Mouse (Mus musculus) kidney, embryonic 15.5 days (tissue): Measurements from ENCODE around the gene Slc8a2. TPM values are rescaled to one million over a fixed set of nuclear protein-coding genes. Genes with fewer than 3 reads are reported as not detected.
A peak's percentile ranks its signal among the peaks of the same experiment; 100 is the strongest.

Experiments
- ATAC-seq: fragments of 200-750 bp; cut with Nextera tagmentation; replicated peaks from 2 replicates; pipeline ENCODE4 v1.8.0; 2017; ENCODE audit warnings: moderate TSS enrichment; ENCODE audit not compliant: low FRiP score
- H3K27ac ChIP-seq: fragments of 300-500 bp; sonication (generic); 2 replicates; pipeline ENCODE4 v1.5.1; 2015; ENCODE audit warnings: mild to moderate bottlenecking, inconsistent platforms
- H3K27me3 ChIP-seq: fragments of 300-500 bp; sonication (generic); 2 replicates; pipeline ENCODE4 v1.6.1; 2015; ENCODE audit warnings: inconsistent platforms
- H3K36me3 ChIP-seq: fragments of 300-500 bp; sonication (generic); 2 replicates; pipeline ENCODE4 v1.6.1; 2015; ENCODE audit warnings: inconsistent platforms
- H3K4me1 ChIP-seq: fragments of 300-500 bp; sonication (generic); 2 replicates; pipeline ENCODE4 v1.6.1; 2015; ENCODE audit warnings: inconsistent platforms
- H3K4me2 ChIP-seq: fragments of 300-500 bp; sonication (generic); 2 replicates; pipeline ENCODE4 v1.6.1; 2015; ENCODE audit warnings: moderate library complexity, mild to moderate bottlenecking, inconsistent platforms
- H3K4me3 ChIP-seq: fragments of 300-500 bp; sonication (generic); replicated peaks from 2 replicates; pipeline ENCODE4 v1.5.1; 2015; ENCODE audit warnings: mild to moderate bottlenecking, inconsistent platforms
- H3K9ac ChIP-seq: fragments of 300-500 bp; sonication (generic); 2 replicates; pipeline ENCODE4 v1.6.1; 2015; ENCODE audit warnings: mild to moderate bottlenecking, inconsistent platforms
- H3K9me3 ChIP-seq: fragments of 300-500 bp; sonication (generic); replicated peaks from 2 replicates; pipeline ENCODE4 v1.6.1; 2016; ENCODE audit warnings: inconsistent platforms
- WGBS: fragments of 180-500 bp; shearing (Covaris S2); methylation state at CpG from one replicate; pipeline ENCODE4 v1.1.7; 2015; ENCODE audit warnings: mixed read lengths; 5-methylcytosine and 5-hydroxymethylcytosine counted together
- polyA plus RNA-seq: library from polyadenylated mRNA; unstranded; fragments of >200 nt; fragmentation: Nextera tagmentation; extraction: Ambion mirVana; gene quantifications from 2 replicates; pipeline ENCODE4 v1.2.1, GENCODE M21; 2015

Slc8a2 gene
- polyA plus RNA-seq, 1 experiment from 2014 or later, result 0.19 TPM

DNA sequence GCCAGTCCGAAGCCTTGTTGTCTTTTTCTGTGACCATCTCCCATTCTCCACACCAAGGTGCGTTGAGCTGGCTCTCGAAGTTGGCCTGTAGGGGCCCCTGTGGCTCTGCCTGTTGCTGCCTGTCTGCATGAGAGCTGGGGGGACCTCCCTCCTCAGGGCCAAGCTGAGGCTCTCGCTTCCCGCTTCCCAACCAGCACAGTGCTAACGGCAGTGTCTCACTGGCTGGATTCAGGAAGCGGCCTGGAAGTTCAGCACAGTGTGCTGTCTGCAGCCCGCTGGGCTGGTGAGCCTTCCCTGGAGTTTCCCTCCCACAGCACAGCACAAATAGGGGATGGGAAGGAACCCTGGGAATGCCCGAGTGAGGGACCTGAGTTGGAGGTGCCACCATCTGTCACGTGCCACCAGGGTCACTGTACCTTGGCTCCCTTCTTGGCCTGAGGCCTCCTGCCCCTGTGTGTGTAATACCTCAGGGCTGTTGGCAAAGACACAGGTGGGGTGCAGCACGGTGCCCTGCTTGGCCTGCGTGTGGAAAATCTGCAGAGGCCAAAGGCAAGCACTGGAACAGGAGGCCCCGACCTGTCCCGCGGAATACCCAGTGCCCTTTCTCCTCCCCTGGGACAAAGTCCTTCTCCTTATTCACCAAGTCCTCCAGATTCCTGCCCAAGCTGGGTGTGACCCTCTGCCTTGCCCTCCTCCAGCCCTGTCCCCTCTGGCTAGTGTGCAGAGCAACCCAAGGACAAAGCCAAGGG, 73.3 kb downstream of the Slc8a2 start:
- Histone ChIP-seq H3K27ac (peak overlapping the region; percentile 77), H3K27me3 (no peaks in the 10 kb centered on the region), H3K4me3 (no peak overlapping the region), H3K36me3 (peaks cover 80% of the 10 kb centered on the region), H3K9ac (no peak overlapping the region), H3K4me1 (peaks cover 16% of the 10 kb centered on the region; the same call in 1 of the 2 replicates), H3K9me3 (no peaks in the 10 kb centered on the region), H3K4me2 (no peak overlapping the region)
- 66% methylated on average over 15 of the region's 15 CpGs for WGBS
- ATAC-seq, result peak; percentile 33; the same call in 1 of the 2 replicates

DNA sequence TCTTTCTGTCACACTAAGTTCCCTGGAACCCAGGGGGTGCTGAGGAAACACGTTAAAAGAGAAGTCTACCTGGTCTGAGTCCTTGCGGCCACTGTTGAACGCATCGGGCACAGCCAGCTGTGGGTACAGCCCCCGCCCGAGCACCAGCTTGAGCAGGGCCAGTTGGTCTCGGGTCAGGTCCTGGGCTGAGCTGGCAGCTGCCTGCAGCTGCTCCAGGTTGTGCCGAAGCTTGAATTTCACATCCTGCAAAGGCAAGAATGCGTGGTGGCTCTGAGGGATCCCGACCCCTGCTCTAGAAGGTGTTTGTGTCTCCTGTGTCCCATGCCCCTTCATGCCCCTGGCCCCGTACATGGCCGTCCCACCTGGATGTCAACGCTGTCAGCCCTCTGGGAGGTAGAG, 73.9 kb downstream of the Slc8a2 start:
- ATAC-seq, result peak; percentile 75
- 65% methylated on average over 13 of the region's 13 CpGs for WGBS
- peaks cover 75% of the 10 kb centered on the region for H3K36me3 ChIP-seq

DNA sequence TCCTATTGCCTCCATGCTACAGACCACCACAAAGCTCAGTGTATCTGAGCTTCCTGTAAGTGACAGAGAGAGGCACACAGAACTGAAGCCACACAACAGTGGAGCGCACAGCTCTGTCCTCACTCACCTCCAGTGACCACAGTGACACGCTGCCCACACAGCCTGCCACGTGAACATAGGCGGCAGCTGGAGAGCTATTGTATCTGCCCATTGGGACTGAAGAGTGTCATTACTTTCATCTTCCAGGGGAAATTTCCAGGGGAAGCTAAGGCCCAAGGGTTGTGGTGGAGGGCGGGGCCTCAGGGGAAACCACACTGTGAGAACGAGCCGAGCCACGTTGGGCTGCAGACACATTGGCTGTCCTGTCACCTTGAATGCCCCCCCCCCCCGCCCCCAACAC, 75.2 kb downstream of the Slc8a2 start:
- H3K4me3 ChIP-seq, result no peak overlapping the region
- WGBS, result 70% methylated on average over 9 of the region's 9 CpGs
- no peak for ATAC-seq
- peaks cover 25% of the 10 kb centered on the region; the same call in 1 of the 2 replicates for H3K4me1 ChIP-seq
- no peak overlapping the region for H3K27ac ChIP-seq
- H3K27me3 ChIP-seq, result no peaks in the 10 kb centered on the region
- peaks cover 74% of the 10 kb centered on the region for H3K36me3 ChIP-seq
- no peak overlapping the region for H3K9ac ChIP-seq
- no peak overlapping the region for H3K4me2 ChIP-seq
- no peaks in the 10 kb centered on the region for H3K9me3 ChIP-seq

More for the DNA sequence above, 73.9 kb downstream of the Slc8a2 start:
- Histone ChIP-seq H3K4me3 (no peak overlapping the region), H3K9me3 (no peaks in the 10 kb centered on the region), H3K4me2 (no peak overlapping the region), H3K9ac (no peak overlapping the region), H3K4me1 (peaks cover 17% of the 10 kb centered on the region; the same call in 1 of the 2 replicates), H3K27ac (peak overlapping the region; percentile 77), H3K27me3 (no peaks in the 10 kb centered on the region)

DNA sequence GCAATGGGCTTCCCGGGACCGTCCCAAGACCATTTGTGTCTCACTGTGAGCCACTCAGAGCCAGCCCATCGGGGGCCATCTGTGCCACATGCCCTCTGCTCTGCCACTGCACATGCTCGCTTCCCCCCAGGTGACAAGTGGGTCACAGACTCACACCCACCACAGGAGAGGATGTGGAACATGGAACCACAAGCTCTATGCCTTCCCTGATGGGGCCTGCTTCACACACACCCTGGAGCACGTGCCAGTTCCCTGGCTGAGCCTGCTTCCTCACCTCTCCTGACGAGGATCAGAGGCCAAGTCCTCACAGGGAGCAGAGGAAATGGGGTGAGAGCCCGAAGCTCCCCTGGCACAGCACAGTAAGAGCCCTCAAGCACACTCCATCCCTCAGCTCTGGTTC, 77.5 kb downstream of the Slc8a2 start:
- no peak for ATAC-seq
- 87% methylated on average over 7 of the region's 7 CpGs for WGBS
- peaks cover 73% of the 10 kb centered on the region for H3K36me3 ChIP-seq

DNA sequence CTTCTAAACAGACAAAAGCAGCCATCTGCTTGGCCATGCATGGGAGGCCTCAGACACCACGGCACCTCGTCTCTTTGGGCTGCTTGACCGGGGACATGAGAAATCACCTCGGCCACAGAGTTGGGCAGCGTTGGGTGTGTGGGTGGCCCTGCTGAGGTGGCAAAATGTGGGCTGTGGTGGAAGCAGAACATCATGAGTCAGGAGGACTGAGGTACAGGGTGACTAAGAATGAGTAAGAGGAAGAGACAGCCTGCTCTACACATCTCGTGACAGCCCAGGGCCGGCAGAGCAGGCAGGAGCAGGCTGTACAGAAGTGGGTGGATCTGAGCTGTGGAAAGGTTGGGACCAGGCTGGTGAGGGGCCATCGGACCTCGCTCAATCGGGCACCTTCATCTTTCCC, 77.9 kb downstream of the Slc8a2 start:
- Histone ChIP-seq H3K4me1 (peaks cover 25% of the 10 kb centered on the region; the same call in 1 of the 2 replicates), H3K4me2 (no peak overlapping the region), H3K9ac (no peak overlapping the region), H3K36me3 (peaks cover 70% of the 10 kb centered on the region), H3K27ac (no peak overlapping the region), H3K9me3 (no peaks in the 10 kb centered on the region), H3K27me3 (no peaks in the 10 kb centered on the region), H3K4me3 (no peak overlapping the region)
- 75% methylated on average over 10 of the region's 10 CpGs for WGBS
- ATAC-seq, result no peak

More for the DNA sequence above, 77.5 kb downstream of the Slc8a2 start:
- Histone ChIP-seq H3K4me1 (peaks cover 25% of the 10 kb centered on the region; the same call in 1 of the 2 replicates), H3K9me3 (no peaks in the 10 kb centered on the region), H3K27ac (no peak overlapping the region), H3K4me2 (no peak overlapping the region), H3K4me3 (no peak overlapping the region), H3K9ac (no peak overlapping the region), H3K27me3 (no peaks in the 10 kb centered on the region)

DNA sequence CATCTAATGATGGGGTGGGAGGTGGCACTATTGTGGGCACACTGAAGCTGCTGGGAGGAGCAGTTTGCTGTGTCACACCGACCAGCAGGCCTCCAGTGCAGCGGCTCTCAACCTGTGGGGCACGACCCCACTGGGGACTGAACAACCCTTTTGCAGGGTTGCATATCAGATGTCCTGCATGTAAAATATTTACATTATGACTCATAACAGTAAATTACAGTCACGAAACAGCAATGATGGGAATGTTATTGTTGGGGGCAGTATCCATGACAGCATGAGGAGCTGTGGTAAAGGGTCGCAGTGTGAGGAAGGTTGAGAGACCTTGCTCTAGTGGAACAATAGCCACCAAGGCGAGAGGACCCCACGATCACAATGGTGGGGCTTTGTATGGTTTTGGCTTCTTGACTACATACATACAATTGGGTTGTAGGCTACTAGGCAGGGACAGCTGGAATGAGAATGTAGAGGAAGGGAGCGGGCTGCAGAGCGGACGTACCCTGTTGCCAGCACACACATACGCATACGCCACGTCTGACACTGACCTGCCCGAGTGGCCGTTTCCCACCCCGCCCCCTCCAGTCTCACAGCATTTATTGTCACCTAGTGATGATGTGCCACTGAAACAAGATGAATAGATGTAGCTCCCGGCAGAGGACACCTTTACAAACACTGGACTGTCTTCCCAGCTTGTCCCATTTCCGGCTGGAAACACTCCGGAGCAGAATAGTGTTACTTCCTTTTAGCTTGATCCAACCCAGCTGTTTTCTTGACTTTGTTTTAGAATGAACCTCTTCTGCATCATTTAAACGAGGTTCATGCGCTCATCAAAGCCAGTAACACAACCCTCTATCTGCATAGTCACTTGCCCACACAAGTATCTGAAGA, 79.4 kb downstream of the Slc8a2 start:
- H3K36me3 ChIP-seq, result peaks cover 70% of the 10 kb centered on the region
- H3K4me3 ChIP-seq, result no peak overlapping the region
- no peaks in the 10 kb centered on the region for H3K27me3 ChIP-seq
- H3K27ac ChIP-seq, result no peak overlapping the region
- H3K4me1 ChIP-seq, result peaks cover 14% of the 10 kb centered on the region; the same call in 1 of the 2 replicates
- H3K4me2 ChIP-seq, result no peak overlapping the region
- ATAC-seq, result no peak
- WGBS, result 63% methylated on average over 21 of the region's 21 CpGs
- H3K9ac ChIP-seq, result no peak overlapping the region
- H3K9me3 ChIP-seq, result no peaks in the 10 kb centered on the region

Other genes with a start within 250 kb of the Slc8a2 start
- not detected in 2 replicates for gene Crx, start 249.9 kb upstream of the Slc8a2 start, polyA plus RNA-seq
- gene Crxos, start 247.2 kb upstream of the Slc8a2 start, polyA plus RNA-seq, result not detected in 2 replicates
- gene Selenow, start 207.4 kb upstream of the Slc8a2 start, polyA plus RNA-seq, result 745 and 748 TPM in 2 replicates
- 194 and 195 TPM in 2 replicates for gene Nop53, start 183.8 kb upstream of the Slc8a2 start, polyA plus RNA-seq
- 39.4 and 39.5 TPM in 2 replicates for gene Ehd2, start 162.3 kb upstream of the Slc8a2 start, polyA plus RNA-seq
- 7.5 and 8.1 TPM in 2 replicates for gene Bicra, start 81.9 kb upstream of the Slc8a2 start, polyA plus RNA-seq
- gene Zfp541, start 68.0 kb upstream of the Slc8a2 start, polyA plus RNA-seq, result 0.13 TPM in 1 of 2 replicates, not detected in the other
- 178 and 203 TPM in 2 replicates for gene Napa, start 31.4 kb upstream of the Slc8a2 start, polyA plus RNA-seq
- gene Kptn, start 9.9 kb upstream of the Slc8a2 start, polyA plus RNA-seq, result 30.0 and 37.5 TPM in 2 replicates
- gene Meis3, start 45.3 kb downstream of the Slc8a2 start, polyA plus RNA-seq, result 22.5 and 28.9 TPM in 2 replicates
- 14.1 and 18.2 TPM in 2 replicates for gene Dhx34, start 92.2 kb downstream of the Slc8a2 start, polyA plus RNA-seq
- 0.04 and 0.08 TPM in 2 replicates for gene C5ar2, start 114.3 kb downstream of the Slc8a2 start, polyA plus RNA-seq
- 2.5 and 3.7 TPM in 2 replicates for gene C5ar1, start 129.7 kb downstream of the Slc8a2 start, polyA plus RNA-seq
- 16.4 and 19.5 TPM in 2 replicates for gene Inafm1, start 143.8 kb downstream of the Slc8a2 start, polyA plus RNA-seq
- 28.9 and 33.0 TPM in 2 replicates for gene Ccdc9, start 157.0 kb downstream of the Slc8a2 start, polyA plus RNA-seq
- 12.3 and 12.4 TPM in 2 replicates for gene Bbc3, start 178.6 kb downstream of the Slc8a2 start, polyA plus RNA-seq